Mouse (Mus musculus): Measurements from ENCODE around the gene Exoc6. TPM values are rescaled to one million over a fixed set of nuclear protein-coding genes. Genes with fewer than 3 reads are reported as not detected.

Exoc6 gene
- polyA plus RNA-seq, 1 experiment = 3.3 TPM

DNA sequence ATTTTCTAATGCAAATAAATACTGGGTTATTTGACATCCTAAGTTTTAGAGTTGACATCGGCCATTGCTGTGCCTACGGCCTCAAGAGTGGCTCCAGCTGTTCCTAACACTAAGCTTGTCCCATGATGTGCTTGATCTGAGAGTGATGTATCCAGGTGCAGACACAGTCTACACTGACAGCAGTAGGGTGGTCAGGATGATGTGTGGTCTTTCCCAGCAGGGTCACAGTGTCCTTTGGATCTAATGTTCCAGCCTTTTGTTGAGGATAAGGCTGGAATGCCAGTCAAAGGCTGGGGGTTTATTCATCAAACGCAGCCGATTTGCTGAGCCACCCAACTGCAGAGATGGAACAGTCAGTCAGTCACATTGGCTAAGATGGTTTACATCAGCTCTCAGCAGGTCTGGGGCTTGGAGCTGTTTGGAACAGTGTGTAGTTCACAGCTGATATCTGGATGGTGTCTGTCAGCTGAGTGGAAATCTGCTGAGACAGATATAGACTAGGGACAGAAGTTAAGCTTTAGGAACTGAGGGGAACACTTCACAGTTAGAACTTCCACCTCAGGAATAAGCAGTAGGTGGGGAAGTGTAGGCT is 64.9 kb downstream of the Exoc6 start:
- Histone ChIP-seq H3K36me3 (ENCODE audit: control insufficient read depth, insufficient read depth, low read length) (no peaks in the 10 kb centered on the region), H3K4me1 (ENCODE audit: control insufficient read depth, insufficient read depth, low read length) (no peaks in the 10 kb centered on the region), H3K27ac (ENCODE audit: control insufficient read depth, insufficient read depth, low read depth, low read length) (no peak overlapping the region), H3K27me3 (ENCODE audit: control insufficient read depth, insufficient read depth, low read length) (no peaks in the 10 kb centered on the region), H3K4me3 (ENCODE audit: control insufficient read depth, low read depth, low read length) (no peak overlapping the region)
- TF ChIP-seq POLR2A (IDR thresholded peaks at IDR 0.05; ENCODE audit: control insufficient read depth, low read depth, low read length) = no peak
- no peak for TF ChIP-seq CTCF (IDR thresholded peaks at IDR 0.05; ENCODE audit: control insufficient read depth, insufficient read depth, insufficient replicate concordance, low read depth, low read length)

DNA sequence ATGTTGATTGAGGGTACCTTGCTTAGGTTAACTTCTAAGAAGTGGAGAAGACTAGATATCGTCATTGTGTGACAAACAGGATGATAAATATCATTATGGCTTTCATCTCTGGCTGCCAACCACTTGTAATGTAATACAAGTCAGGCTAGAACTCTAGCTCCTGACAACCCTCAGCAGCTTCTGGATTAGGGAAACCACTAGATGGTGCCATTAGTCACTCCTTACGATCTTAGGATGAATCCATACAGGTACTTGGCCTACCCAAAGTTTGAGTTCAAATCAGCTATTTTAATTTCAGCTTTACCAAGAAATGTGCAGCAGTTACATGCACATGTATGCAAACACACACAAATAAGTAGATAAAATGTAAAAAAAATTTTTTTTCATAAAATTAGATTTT is 97.8 kb downstream of the Exoc6 start:
- Histone ChIP-seq H3K4me3 (ENCODE audit: control insufficient read depth, low read depth, low read length) (no peak overlapping the region), H3K36me3 (ENCODE audit: control insufficient read depth, insufficient read depth, low read length) (no peaks in the 10 kb centered on the region), H3K27me3 (ENCODE audit: control insufficient read depth, insufficient read depth, low read length) (no peaks in the 10 kb centered on the region), H3K27ac (ENCODE audit: control insufficient read depth, insufficient read depth, low read depth, low read length) (no peak overlapping the region), H3K4me1 (ENCODE audit: control insufficient read depth, insufficient read depth, low read length) (no peaks in the 10 kb centered on the region)
- no peak for TF ChIP-seq CTCF (IDR thresholded peaks at IDR 0.05; ENCODE audit: control insufficient read depth, insufficient read depth, insufficient replicate concordance, low read depth, low read length)
- TF ChIP-seq POLR2A (IDR thresholded peaks at IDR 0.05; ENCODE audit: control insufficient read depth, low read depth, low read length) = no peak

DNA sequence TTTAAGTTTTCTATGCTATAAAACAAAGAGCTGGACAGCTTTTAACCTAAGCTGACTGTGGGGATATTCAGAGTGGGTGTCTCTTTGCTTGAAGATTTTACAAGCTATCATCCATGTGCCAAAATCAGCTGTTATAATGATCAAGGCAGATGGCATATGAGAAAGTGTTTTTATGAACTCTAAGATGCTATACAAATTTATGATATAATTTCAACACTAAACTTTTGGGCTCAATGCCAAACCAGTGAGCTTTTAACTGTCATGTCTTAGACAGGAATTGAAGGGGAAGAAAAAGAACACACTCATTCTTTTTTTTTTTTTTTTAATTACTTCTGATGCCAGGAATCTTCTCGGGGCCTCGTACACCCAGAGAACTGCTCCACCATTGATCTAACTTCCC is 100.3 kb downstream of the Exoc6 start:
- Histone ChIP-seq H3K27ac (ENCODE audit: control insufficient read depth, insufficient read depth, low read depth, low read length) (no peak overlapping the region), H3K36me3 (ENCODE audit: control insufficient read depth, insufficient read depth, low read length) (no peaks in the 10 kb centered on the region), H3K4me1 (ENCODE audit: control insufficient read depth, insufficient read depth, low read length) (no peaks in the 10 kb centered on the region), H3K27me3 (ENCODE audit: control insufficient read depth, insufficient read depth, low read length) (no peaks in the 10 kb centered on the region), H3K4me3 (ENCODE audit: control insufficient read depth, low read depth, low read length) (no peak overlapping the region)
- no peak for TF ChIP-seq CTCF (IDR thresholded peaks at IDR 0.05; ENCODE audit: control insufficient read depth, insufficient read depth, insufficient replicate concordance, low read depth, low read length)
- TF ChIP-seq POLR2A (IDR thresholded peaks at IDR 0.05; ENCODE audit: control insufficient read depth, low read depth, low read length) = no peak

DNA sequence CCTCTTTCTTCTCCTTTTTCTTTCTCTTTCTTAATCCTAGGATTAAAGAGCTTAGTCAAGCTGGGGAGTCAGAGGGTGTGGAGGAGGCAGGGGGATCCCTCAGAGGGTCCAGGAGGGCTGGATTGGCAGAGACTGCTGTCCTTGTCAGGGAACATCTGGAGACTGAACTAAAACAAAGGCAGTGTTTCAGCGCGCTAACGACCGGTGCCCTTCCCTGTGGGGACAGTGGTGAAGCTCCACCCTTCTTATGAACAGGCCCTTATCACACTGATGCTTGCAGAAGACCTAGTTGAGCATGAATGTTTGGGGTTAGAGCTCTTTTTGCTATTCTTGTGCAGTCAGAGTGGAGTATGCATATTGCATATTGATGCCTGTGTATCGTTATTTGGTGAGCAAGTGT is 103.8 kb downstream of the Exoc6 start:
- Histone ChIP-seq H3K36me3 (ENCODE audit: control insufficient read depth, insufficient read depth, low read length) (no peaks in the 10 kb centered on the region), H3K27me3 (ENCODE audit: control insufficient read depth, insufficient read depth, low read length) (no peaks in the 10 kb centered on the region), H3K27ac (ENCODE audit: control insufficient read depth, insufficient read depth, low read depth, low read length) (no peak overlapping the region), H3K4me3 (ENCODE audit: control insufficient read depth, low read depth, low read length) (no peak overlapping the region), H3K4me1 (ENCODE audit: control insufficient read depth, insufficient read depth, low read length) (no peaks in the 10 kb centered on the region)
- TF ChIP-seq POLR2A (IDR thresholded peaks at IDR 0.05; ENCODE audit: control insufficient read depth, low read depth, low read length) (no peak), CTCF (IDR thresholded peaks at IDR 0.05; ENCODE audit: control insufficient read depth, insufficient read depth, insufficient replicate concordance, low read depth, low read length) (no peak)

DNA sequence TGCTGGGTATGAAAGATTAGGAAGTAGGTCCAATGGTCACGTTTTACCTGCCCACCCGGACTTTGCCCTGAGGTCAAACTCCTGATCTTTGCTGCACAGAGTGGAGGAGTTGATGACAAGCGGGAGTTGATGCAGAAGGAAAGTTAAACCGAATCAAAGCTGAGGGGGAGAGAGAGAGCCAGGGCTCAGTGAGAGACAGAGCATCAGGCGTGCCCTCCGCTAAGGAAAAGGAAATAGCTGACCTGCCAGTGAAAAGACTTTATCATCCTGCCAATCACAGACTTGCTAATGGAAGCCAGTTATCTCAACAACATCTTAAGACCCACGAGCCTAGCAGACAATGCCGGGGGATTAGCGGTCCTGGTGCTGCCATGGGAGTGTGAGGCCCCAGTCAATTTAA is 106.2 kb downstream of the Exoc6 start:
- Histone ChIP-seq H3K27me3 (ENCODE audit: control insufficient read depth, insufficient read depth, low read length) (no peaks in the 10 kb centered on the region), H3K27ac (ENCODE audit: control insufficient read depth, insufficient read depth, low read depth, low read length) (no peak overlapping the region), H3K4me3 (ENCODE audit: control insufficient read depth, low read depth, low read length) (no peak overlapping the region), H3K4me1 (ENCODE audit: control insufficient read depth, insufficient read depth, low read length) (no peaks in the 10 kb centered on the region), H3K36me3 (ENCODE audit: control insufficient read depth, insufficient read depth, low read length) (no peaks in the 10 kb centered on the region)
- no peak for TF ChIP-seq POLR2A (IDR thresholded peaks at IDR 0.05; ENCODE audit: control insufficient read depth, low read depth, low read length)
- TF ChIP-seq CTCF (IDR thresholded peaks at IDR 0.05; ENCODE audit: control insufficient read depth, insufficient read depth, insufficient replicate concordance, low read depth, low read length) = no peak

DNA sequence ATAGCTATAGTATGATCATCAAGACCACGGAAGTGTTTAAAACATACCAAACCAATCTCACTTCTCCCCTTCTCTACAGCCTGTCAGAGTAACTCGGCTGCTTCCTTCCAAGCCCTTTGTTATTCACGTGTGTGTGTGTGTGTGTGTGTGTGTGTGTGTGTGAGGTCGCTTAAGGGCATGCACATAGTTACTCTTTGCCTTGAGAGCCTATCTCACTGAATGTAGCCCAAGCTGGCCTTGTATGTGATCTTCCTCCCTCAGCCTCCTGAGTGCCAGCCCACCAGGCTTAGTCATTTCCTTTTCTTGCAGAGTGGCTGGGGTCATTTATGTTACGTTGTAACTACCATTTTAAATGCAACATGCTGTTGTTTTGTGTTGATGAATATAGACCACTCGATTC is 115.0 kb downstream of the Exoc6 start:
- no peak overlapping the region for H3K4me3 ChIP-seq (ENCODE audit: control insufficient read depth, low read depth, low read length)
- no peaks in the 10 kb centered on the region for H3K36me3 ChIP-seq (ENCODE audit: control insufficient read depth, insufficient read depth, low read length)
- H3K4me1 ChIP-seq (ENCODE audit: control insufficient read depth, insufficient read depth, low read length) = no peaks in the 10 kb centered on the region
- no peaks in the 10 kb centered on the region for H3K27me3 ChIP-seq (ENCODE audit: control insufficient read depth, insufficient read depth, low read length)
- no peak overlapping the region for H3K27ac ChIP-seq (ENCODE audit: control insufficient read depth, insufficient read depth, low read depth, low read length)
- TF ChIP-seq POLR2A (IDR thresholded peaks at IDR 0.05; ENCODE audit: control insufficient read depth, low read depth, low read length) (no peak), CTCF (IDR thresholded peaks at IDR 0.05; ENCODE audit: control insufficient read depth, insufficient read depth, insufficient replicate concordance, low read depth, low read length) (no peak)

DNA sequence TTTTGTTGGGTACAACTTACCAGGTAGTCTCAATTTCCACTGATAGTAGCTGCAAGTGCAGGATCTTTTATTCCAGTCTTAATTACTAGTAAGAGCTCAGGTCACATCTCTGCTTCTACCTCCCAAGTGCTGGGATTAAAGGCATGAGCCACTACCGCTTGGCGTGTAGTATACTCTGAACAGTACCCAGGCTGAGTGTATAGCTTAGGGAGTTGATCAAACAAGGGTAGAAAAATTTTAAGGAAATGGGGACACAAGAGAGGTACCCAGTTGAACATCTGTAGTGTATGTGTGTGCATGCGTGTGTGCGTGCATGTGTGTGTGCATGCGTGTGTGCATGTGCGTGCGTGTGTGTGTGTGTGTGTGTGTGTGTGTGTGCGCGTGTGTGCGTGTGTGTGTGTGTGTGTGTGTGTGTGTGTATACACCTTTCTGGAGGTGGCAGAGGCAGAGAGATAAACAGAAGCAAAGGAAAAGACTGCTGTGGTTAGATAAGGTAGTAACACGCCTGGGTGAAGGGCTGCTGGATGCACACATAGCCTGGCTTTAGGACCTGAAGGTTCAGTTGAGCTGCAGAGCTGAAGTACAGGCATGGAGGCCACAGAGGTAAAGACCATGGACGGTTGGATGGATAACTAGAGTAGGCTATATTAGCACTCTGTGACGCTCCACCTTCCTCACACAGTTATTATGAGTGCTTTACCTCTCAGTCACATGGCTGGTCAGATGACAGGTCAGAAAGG is 117.8 kb downstream of the Exoc6 start:
- H3K27ac ChIP-seq (ENCODE audit: control insufficient read depth, insufficient read depth, low read depth, low read length) = no peak overlapping the region
- H3K36me3 ChIP-seq (ENCODE audit: control insufficient read depth, insufficient read depth, low read length) = no peaks in the 10 kb centered on the region
- H3K27me3 ChIP-seq (ENCODE audit: control insufficient read depth, insufficient read depth, low read length) = no peaks in the 10 kb centered on the region
- H3K4me3 ChIP-seq (ENCODE audit: control insufficient read depth, low read depth, low read length) = no peak overlapping the region
- TF ChIP-seq POLR2A (IDR thresholded peaks at IDR 0.05; ENCODE audit: control insufficient read depth, low read depth, low read length) (no peak), CTCF (IDR thresholded peaks at IDR 0.05; ENCODE audit: control insufficient read depth, insufficient read depth, insufficient replicate concordance, low read depth, low read length) (no peak)
- no peaks in the 10 kb centered on the region for H3K4me1 ChIP-seq (ENCODE audit: control insufficient read depth, insufficient read depth, low read length)

All from testis, adult 2 months (tissue).